Mouse (Mus musculus) small intestine, adult 2 months (tissue): ENCODE data around the gene Trp73. TPM values are rescaled to one million over a fixed set of nuclear protein-coding genes. Genes with fewer than 3 reads are reported as not detected.

Experiments
- H3K27ac ChIP-seq: fragments of 200-500 bp; 2 replicates; pipeline ENCODE4 v1.5.1; 2012; ENCODE audit warnings: low read depth, low read length, control low read depth, inconsistent platforms; ENCODE audit not compliant: insufficient read depth
- H3K27me3 ChIP-seq: fragments of 200-500 bp; 2 replicates; pipeline ENCODE4 v1.6.1; 2012; ENCODE audit warnings: mild to moderate bottlenecking, moderate library complexity, low read length, inconsistent platforms; ENCODE audit not compliant: control insufficient read depth, insufficient read depth
- H3K36me3 ChIP-seq: fragments of 200-500 bp; 2 replicates; pipeline ENCODE4 v1.6.1; 2012; ENCODE audit warnings: mild to moderate bottlenecking, low read length, control low read depth, inconsistent platforms; ENCODE audit not compliant: control insufficient read depth, insufficient read depth
- H3K4me1 ChIP-seq: fragments of 200-500 bp; 2 replicates; pipeline ENCODE4 v1.6.1; 2012; ENCODE audit warnings: low read length, inconsistent platforms, mixed read lengths; ENCODE audit not compliant: control insufficient read depth, insufficient read depth, insufficient read length
- H3K4me3 ChIP-seq: fragments of 200-500 bp; 2 replicates; pipeline ENCODE4 v1.5.1; 2012; ENCODE audit warnings: low read depth, mild to moderate bottlenecking, control low read depth, inconsistent platforms, low read length, moderate library complexity
- CTCF ChIP-seq: fragments of 200-500 bp; IDR thresholded peaks from 2 replicates; pipeline ENCODE4 v1.5.1; 2012; ENCODE audit warnings: low read depth, mild to moderate bottlenecking, control low read depth, inconsistent platforms, low read length, moderate library complexity, mixed read lengths; ENCODE audit not compliant: insufficient replicate concordance, insufficient read length; ENCODE audit errors: extremely low read depth
- POLR2A ChIP-seq: fragments of 200-500 bp; IDR thresholded peaks from 2 replicates; pipeline ENCODE4 v1.6.1; 2012; ENCODE audit warnings: low read depth, mild to moderate bottlenecking, control low read depth, inconsistent platforms, low read length, moderate library complexity
- WGBS: fragments of 180-500 bp; shearing (Covaris S2); methylation state at CpG from one replicate; pipeline ENCODE4 v1.1.7; 2018; 5-methylcytosine and 5-hydroxymethylcytosine counted together
- polyA plus RNA-seq: library from polyadenylated mRNA; depleted of rRNA; stranded (reverse); fragments of >200 nt; gene quantifications from 2 replicates; pipeline ENCODE4 v1.2.3, GENCODE M21; 2012

The Trp73 gene
- polyA plus RNA-seq, 1 experiment: 0.58 TPM

DNA sequence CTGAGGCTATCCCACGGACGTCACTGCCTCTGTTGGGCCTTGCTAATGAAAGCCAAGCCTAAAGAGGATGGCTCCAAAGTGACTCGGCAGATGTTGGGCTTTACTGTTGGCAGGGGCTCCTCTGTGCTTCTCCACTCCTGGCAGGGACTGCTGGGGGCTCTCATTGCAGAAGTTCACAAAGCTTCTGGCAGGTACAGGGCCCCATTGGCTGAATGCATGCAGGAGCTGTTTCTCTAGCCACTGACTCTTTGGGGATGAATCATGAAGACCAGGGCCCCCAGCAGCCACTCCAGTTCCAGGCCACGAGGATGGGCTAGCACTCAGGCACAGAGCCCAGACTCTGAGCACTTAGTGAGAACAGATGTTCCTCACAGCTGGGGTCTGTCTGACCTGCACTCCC lies 82.3 kb downstream of the Trp73 start:
- H3K27me3 ChIP-seq: no peaks in the 10 kb centered on the region
- H3K4me3 ChIP-seq: no peak overlapping the region
- no peak for TF ChIP-seq POLR2A
- TF ChIP-seq CTCF: no peak
- no peaks in the 10 kb centered on the region for H3K36me3 ChIP-seq
- H3K27ac ChIP-seq: no peak overlapping the region
- no peaks in the 10 kb centered on the region; the same call in 1 of the 2 replicates for H3K4me1 ChIP-seq
- WGBS: 55% methylated on average over 4 of the region's 4 CpGs

DNA sequence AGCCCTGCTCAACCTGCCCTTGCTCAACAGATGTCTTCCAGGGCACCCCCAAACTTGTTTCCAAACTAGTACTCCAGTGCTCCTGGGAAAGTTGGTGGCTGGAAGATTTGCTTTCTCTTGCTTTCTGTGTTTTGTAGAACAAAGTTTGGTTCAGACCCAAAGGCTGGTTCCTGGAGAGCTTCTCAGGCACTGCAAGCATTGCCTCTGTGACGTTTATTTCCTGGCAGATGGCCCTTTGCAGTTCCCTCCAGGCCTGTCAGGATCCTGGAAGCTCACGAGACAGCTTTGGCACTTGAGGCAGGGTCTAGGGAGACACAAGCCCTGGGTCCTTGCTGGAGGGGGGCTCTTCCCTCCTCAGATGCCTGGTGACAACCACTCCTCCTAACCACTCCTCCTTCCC lies 83.3 kb downstream of the Trp73 start:
- Histone ChIP-seq H3K27ac (no peak overlapping the region), H3K4me1 (no peaks in the 10 kb centered on the region; the same call in 1 of the 2 replicates), H3K36me3 (no peaks in the 10 kb centered on the region), H3K4me3 (no peak overlapping the region), H3K27me3 (no peaks in the 10 kb centered on the region)
- 42% methylated on average over 2 of the region's 2 CpGs for WGBS
- TF ChIP-seq POLR2A: no peak
- TF ChIP-seq CTCF: no peak

DNA sequence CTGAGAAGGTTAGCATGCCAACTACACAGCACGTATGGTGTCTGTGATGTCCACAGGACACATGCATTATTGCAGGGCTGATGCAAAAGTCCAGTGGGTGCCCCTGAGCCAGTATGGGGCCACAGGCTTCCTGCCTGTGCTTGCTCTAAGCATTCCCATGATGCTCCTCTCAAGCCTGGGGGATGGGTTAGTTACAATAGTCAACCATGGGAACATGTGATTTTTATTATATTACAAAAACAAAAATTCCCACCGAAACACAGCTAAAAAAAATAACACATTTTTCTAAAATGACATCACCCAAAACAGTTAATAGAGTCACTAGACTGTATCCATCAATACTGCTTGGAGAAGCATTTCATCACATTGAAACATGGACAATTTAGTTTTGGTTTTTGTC lies 84.0 kb downstream of the Trp73 start:
- H3K36me3 ChIP-seq: no peaks in the 10 kb centered on the region
- no peak overlapping the region for H3K4me3 ChIP-seq
- H3K27ac ChIP-seq: no peak overlapping the region
- no peak for TF ChIP-seq POLR2A
- H3K27me3 ChIP-seq: no peaks in the 10 kb centered on the region
- 65% methylated on average over 2 of the region's 2 CpGs for WGBS
- no peaks in the 10 kb centered on the region; the same call in 1 of the 2 replicates for H3K4me1 ChIP-seq

DNA sequence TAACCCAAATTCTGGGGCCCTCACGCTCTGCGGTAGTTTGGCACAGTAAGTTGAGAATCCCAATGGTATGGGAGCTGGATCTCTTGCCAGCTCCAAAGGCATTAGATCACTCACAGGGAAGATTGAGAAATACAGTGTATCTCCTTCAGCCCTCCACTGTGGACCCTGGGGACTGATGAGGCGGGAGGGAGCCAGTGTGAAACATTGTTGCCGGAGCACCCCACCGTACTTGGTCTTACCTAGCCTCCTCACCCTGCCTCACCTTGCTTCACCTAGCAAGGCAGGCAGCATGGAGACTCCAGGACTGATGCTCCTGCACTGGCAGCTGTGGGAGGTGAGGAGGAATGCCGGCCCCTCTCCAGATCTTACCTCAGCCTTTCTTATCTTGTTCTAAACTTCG lies 84.5 kb downstream of the Trp73 start:
- no peak overlapping the region for H3K27ac ChIP-seq
- no peak overlapping the region for H3K4me3 ChIP-seq
- WGBS: 78% methylated on average over 7 of the region's 7 CpGs
- no peaks in the 10 kb centered on the region for H3K36me3 ChIP-seq
- no peaks in the 10 kb centered on the region for H3K4me1 ChIP-seq
- H3K27me3 ChIP-seq: no peaks in the 10 kb centered on the region
- TF ChIP-seq POLR2A (no peak), CTCF (no peak)

DNA sequence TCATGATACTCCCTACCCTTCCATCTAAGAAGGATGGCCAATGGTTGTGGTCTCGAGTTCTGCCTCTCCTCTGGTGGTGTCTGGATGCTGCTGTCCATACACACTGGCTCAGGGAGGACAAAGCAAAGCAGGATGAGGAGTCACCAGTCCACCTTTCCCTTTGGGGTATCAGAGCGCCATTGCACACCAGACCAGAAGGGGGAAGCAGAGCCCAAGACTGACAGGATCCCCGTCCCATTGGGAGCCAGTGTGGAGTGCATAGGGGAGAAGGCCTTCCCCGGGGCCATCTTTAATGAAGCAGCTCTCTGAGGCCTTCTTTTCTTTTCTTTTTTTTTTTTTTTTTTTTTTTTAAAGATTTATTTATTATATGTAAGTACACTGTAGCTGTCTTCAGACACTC lies 86.9 kb downstream of the Trp73 start:
- no peaks in the 10 kb centered on the region for H3K27me3 ChIP-seq
- no peak overlapping the region for H3K27ac ChIP-seq
- WGBS: 52% methylated on average over 4 of the region's 4 CpGs
- H3K4me3 ChIP-seq: no peak overlapping the region
- TF ChIP-seq POLR2A: no peak
- TF ChIP-seq CTCF: no peak
- no peaks in the 10 kb centered on the region for H3K36me3 ChIP-seq
- no peaks in the 10 kb centered on the region for H3K4me1 ChIP-seq

DNA sequence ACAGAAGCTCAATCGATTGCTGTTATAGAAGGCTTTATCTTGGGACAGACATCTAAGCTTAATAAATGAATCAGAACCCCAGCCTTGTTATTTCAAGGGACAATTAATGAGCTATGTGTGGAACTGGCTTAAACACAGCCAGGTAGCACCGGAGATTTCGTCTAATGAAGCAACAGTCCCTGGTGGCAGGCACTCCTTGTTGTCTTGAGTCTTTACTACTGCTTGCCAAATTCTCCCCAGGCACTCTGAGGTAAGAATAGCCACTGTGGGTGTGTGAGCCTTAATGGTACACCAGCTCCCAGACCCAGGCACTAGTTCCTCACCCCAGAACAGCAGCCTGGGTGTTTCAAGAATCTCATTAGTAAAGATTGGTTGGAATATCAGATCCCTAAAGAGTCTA lies 88.6 kb downstream of the Trp73 start:
- H3K4me1 ChIP-seq: no peaks in the 10 kb centered on the region
- H3K27ac ChIP-seq: no peak overlapping the region
- WGBS: 86% methylated on average over 3 of the region's 3 CpGs
- TF ChIP-seq POLR2A (no peak), CTCF (no peak)
- no peaks in the 10 kb centered on the region for H3K27me3 ChIP-seq
- no peaks in the 10 kb centered on the region for H3K36me3 ChIP-seq
- no peak overlapping the region for H3K4me3 ChIP-seq

DNA sequence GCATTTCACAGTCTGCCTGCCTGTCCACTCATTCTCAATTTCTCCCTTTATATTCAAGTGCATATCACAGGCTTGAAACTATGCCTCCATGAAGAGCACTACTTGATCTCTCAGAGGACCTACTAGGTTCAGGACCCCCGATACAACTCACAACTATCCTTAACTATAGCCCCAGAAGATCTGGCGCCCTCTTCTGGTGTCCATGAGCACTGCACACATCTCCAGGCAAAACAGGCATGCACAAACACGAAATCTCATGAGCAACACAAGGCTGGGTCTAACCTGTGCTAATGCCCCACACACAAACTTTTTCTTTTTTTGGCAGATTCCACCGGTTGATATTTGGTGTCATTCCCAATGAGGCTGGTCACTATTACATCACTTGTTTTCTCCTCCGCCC lies 94.2 kb downstream of the Trp73 start:
- H3K36me3 ChIP-seq: no peaks in the 10 kb centered on the region
- no peak overlapping the region for H3K27ac ChIP-seq
- no peaks in the 10 kb centered on the region for H3K4me1 ChIP-seq
- WGBS: 66% methylated on average over 5 of the region's 5 CpGs
- TF ChIP-seq POLR2A (no peak), CTCF (no peak)
- no peak overlapping the region for H3K4me3 ChIP-seq
- H3K27me3 ChIP-seq: 0 out of 2 replicates have a peak, but pooled peaks cover 2% of the 10 kb centered on the region

DNA sequence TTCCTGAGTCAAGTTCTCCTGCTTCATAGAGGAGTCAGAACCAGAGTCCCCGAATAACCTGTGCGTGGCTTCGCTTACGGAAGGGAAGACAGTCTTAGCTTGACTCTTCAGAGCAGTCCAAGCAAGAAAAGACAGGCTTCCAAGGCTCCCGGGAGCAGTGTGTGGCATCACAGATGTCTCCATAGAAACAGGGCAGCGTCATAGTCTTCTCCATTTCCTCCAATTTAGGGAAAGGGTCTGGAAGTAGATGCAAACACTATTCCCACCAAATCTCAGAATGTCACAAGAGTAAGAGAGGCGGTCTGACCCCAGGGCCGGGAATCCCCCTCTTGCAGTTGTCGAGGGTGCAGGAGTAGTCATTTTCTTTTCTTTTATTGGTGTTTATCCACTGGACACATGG lies 97.4 kb downstream of the Trp73 start, which contains the start of gene Ccdc27:
Gene Ccdc27, minus strand, starts transcription at position 101 of the 400 bp plus-strand sequence.
- Histone ChIP-seq H3K36me3 (no peaks in the 10 kb centered on the region), H3K4me3 (no peak within 1 kb of the TSS), H3K4me1 (no peaks in the 10 kb centered on the region), H3K27me3 (0 out of 2 replicates have a peak, but pooled peaks cover 2% of the 10 kb centered on the region), H3K27ac (no peak within 1 kb of the TSS)
- 82% methylated on average over 9 of the region's 9 CpGs for WGBS
- TF ChIP-seq POLR2A (no peak), CTCF (no peak)
